Mouse (Mus musculus) liver, embryonic 11.5 days (tissue): ENCODE measurements around the gene Ift81. TPM values are rescaled to one million over a fixed set of nuclear protein-coding genes. Genes with fewer than 3 reads are reported as not detected.

Experiments
- ATAC-seq: fragments of 200-750 bp; cut with Nextera tagmentation; replicated peaks from 2 replicates; pipeline ENCODE4 v1.8.0; 2017; ENCODE audit warnings: moderate number of reproducible peaks, mild to moderate bottlenecking, moderate TSS enrichment, moderate library complexity; ENCODE audit not compliant: low FRiP score
- DNase-seq: peaks from one replicate; pipeline ENCODE4 v3.0.0-alpha.2; 2017; ENCODE audit warnings: low spot score
- H3K27ac ChIP-seq: fragments of 300-500 bp; sonication (generic); 2 replicates; pipeline ENCODE4 v1.5.1; 2014; ENCODE audit warnings: mild to moderate bottlenecking, low read depth, low read length, control low read depth
- H3K27me3 ChIP-seq: fragments of 300-500 bp; sonication (generic); replicated peaks from 2 replicates; pipeline ENCODE4 v1.6.1; 2014; ENCODE audit warnings: low read length, mixed read lengths; ENCODE audit not compliant: control insufficient read depth, insufficient read depth
- H3K36me3 ChIP-seq: fragments of 300-500 bp; sonication (generic); 2 replicates; pipeline ENCODE4 v1.6.1; 2014; ENCODE audit warnings: mild to moderate bottlenecking, low read length, moderate library complexity, mixed read lengths; ENCODE audit not compliant: control insufficient read depth, insufficient read depth
- H3K4me1 ChIP-seq: fragments of 300-500 bp; sonication (generic); replicated peaks from 2 replicates; pipeline ENCODE4 v1.6.1; 2014; ENCODE audit warnings: low read length, mixed read lengths; ENCODE audit not compliant: control insufficient read depth, insufficient read depth
- H3K4me2 ChIP-seq: fragments of 300-500 bp; sonication (generic); 2 replicates; pipeline ENCODE4 v1.6.1; 2014; ENCODE audit warnings: mild to moderate bottlenecking, control low read depth, moderate library complexity
- H3K4me3 ChIP-seq: fragments of 300-500 bp; sonication (generic); 2 replicates; pipeline ENCODE4 v1.5.1; 2014; ENCODE audit warnings: low read depth, low read length, control low read depth
- H3K9ac ChIP-seq: fragments of 300-500 bp; sonication (generic); 2 replicates; pipeline ENCODE4 v1.6.1; 2014; ENCODE audit warnings: low read depth, low read length, control low read depth
- H3K9me3 ChIP-seq: fragments of 300-500 bp; sonication (generic); 2 replicates; pipeline ENCODE4 v1.6.1; 2016; ENCODE audit warnings: low read length, inconsistent platforms, mixed read lengths; ENCODE audit not compliant: control insufficient read depth
- WGBS: fragments of 180-500 bp; shearing (Covaris S2); extraction: QIAGEN DNeasy Blood & Tissue Kit; methylation state at CpG from one replicate; pipeline ENCODE4 v1.1.7; 2014; 5-methylcytosine and 5-hydroxymethylcytosine counted together
- polyA plus RNA-seq: library from polyadenylated mRNA; unstranded; fragments of >200 nt; fragmentation: Nextera tagmentation; extraction: Ambion mirVana; gene quantifications from 2 replicates; pipeline ENCODE4 v1.2.1, GENCODE M21; 2014

The Ift81 gene
- polyA plus RNA-seq, result 8.9 and 10.9 TPM in 2 replicates

GRCm38 (mm10) chr5:122613908-122614732 lies at the start of gene Ift81:
TSS of gene Ift81 (minus strand) at chr5:122614518.
- Histone ChIP-seq H3K9ac (peak within 1 kb of the TSS; percentile 78), H3K27me3 (peaks cover 2% of the 10 kb centered on the region), H3K4me1 (0 out of 2 replicates have a peak, but pooled peaks cover 6% of the 10 kb centered on the region), H3K4me3 (peak within 1 kb of the TSS; percentile 80), H3K4me2 (peak within 1 kb of the TSS; percentile 98), H3K9me3 (no peaks in the 10 kb centered on the region), H3K27ac (no peak within 1 kb of the TSS), H3K36me3 (no peaks in the 10 kb centered on the region)
- DNase-seq, result peak; percentile 95
- peak; percentile 92 for ATAC-seq
- WGBS, result 4% methylated on average over 67 of the region's 67 CpGs

- DNase-seq, result no peak
- H3K27ac ChIP-seq, result no peak overlapping the region
- 89% methylated on average over 6 of the region's 6 CpGs for WGBS
Measured at GRCm38 (mm10) chr5:122662501-122662900, 48.2 kb upstream of the Ift81 start.

GRCm38 (mm10) chr5:122656808-122657207 lies 42.5 kb upstream of the Ift81 start:
- WGBS, result 81% methylated on average over 12 of the region's 12 CpGs
- Histone ChIP-seq H3K36me3 (no peaks in the 10 kb centered on the region), H3K27ac (no peak overlapping the region), H3K9me3 (no peaks in the 10 kb centered on the region), H3K27me3 (no peaks in the 10 kb centered on the region), H3K4me1 (peaks cover 25% of the 10 kb centered on the region), H3K4me3 (no peak overlapping the region), H3K9ac (no peak overlapping the region), H3K4me2 (no peak overlapping the region)
- ATAC-seq (no peak), DNase-seq (no peak)

More at GRCm38 (mm10) chr5:122662501-122662900, 48.2 kb upstream of the Ift81 start:
- ATAC-seq, result no peak
- H3K27me3 ChIP-seq, result no peaks in the 10 kb centered on the region
- no peak overlapping the region for H3K4me3 ChIP-seq
- H3K36me3 ChIP-seq, result no peaks in the 10 kb centered on the region
- 0 out of 2 replicates have a peak, but pooled peaks cover 2% of the 10 kb centered on the region for H3K4me1 ChIP-seq
- no peaks in the 10 kb centered on the region for H3K9me3 ChIP-seq
- H3K9ac ChIP-seq, result no peak overlapping the region
- H3K4me2 ChIP-seq, result no peak overlapping the region

- Histone ChIP-seq H3K4me1 (peaks cover 33% of the 10 kb centered on the region), H3K27me3 (no peaks in the 10 kb centered on the region), H3K4me3 (no peak overlapping the region), H3K36me3 (no peaks in the 10 kb centered on the region), H3K9ac (no peak overlapping the region), H3K9me3 (no peaks in the 10 kb centered on the region), H3K4me2 (no peak overlapping the region), H3K27ac (no peak overlapping the region)
- 64% methylated on average over 5 of the region's 5 CpGs for WGBS
- no peak for ATAC-seq
- DNase-seq, result no peak
Measured at GRCm38 (mm10) chr5:122654268-122654573, 39.9 kb upstream of the Ift81 start.

GRCm38 (mm10) chr5:122653446-122654267 lies 39.3 kb upstream of the Ift81 start:
- no peak overlapping the region for H3K9ac ChIP-seq
- no peaks in the 10 kb centered on the region for H3K27me3 ChIP-seq
- no peak overlapping the region for H3K4me3 ChIP-seq
- peak overlapping the region; percentile 10; the same call in 1 of the 2 replicates for H3K4me2 ChIP-seq
- no peaks in the 10 kb centered on the region for H3K36me3 ChIP-seq
- H3K9me3 ChIP-seq, result no peaks in the 10 kb centered on the region
- 57% methylated on average over 15 of the region's 15 CpGs for WGBS
- H3K4me1 ChIP-seq, result peaks cover 33% of the 10 kb centered on the region
- ATAC-seq (no peak), DNase-seq (no peak)
- H3K27ac ChIP-seq, result peak overlapping the region; percentile 43

- Histone ChIP-seq H3K4me2 (peak overlapping the region; percentile 33; the same call in 1 of the 2 replicates), H3K9me3 (no peaks in the 10 kb centered on the region), H3K27ac (no peak overlapping the region), H3K4me1 (peaks cover 33% of the 10 kb centered on the region), H3K36me3 (no peaks in the 10 kb centered on the region), H3K4me3 (no peak overlapping the region), H3K9ac (no peak overlapping the region), H3K27me3 (no peaks in the 10 kb centered on the region)
- ATAC-seq, result no peak
- DNase-seq, result no peak
- WGBS, result 64% methylated on average over 10 of the region's 10 CpGs
Measured at GRCm38 (mm10) chr5:122653112-122653445, 38.8 kb upstream of the Ift81 start.

GRCm38 (mm10) chr5:122652506-122652905 lies 38.2 kb upstream of the Ift81 start:
- Histone ChIP-seq H3K27ac (0 out of 2 replicates have a peak overlapping the region, but pooled peaks have one; percentile 26), H3K4me3 (no peak overlapping the region), H3K4me1 (peaks cover 33% of the 10 kb centered on the region), H3K4me2 (peak overlapping the region; percentile 33), H3K27me3 (no peaks in the 10 kb centered on the region), H3K9me3 (no peaks in the 10 kb centered on the region), H3K9ac (no peak overlapping the region), H3K36me3 (no peaks in the 10 kb centered on the region)
- DNase-seq (peak; percentile 54), ATAC-seq (peak; percentile 93)
- 28% methylated on average over 7 of the region's 7 CpGs for WGBS

- Histone ChIP-seq H3K4me1 (peaks cover 29% of the 10 kb centered on the region), H3K27me3 (no peaks in the 10 kb centered on the region), H3K9me3 (no peaks in the 10 kb centered on the region), H3K27ac (no peak overlapping the region), H3K4me3 (no peak overlapping the region), H3K9ac (no peak overlapping the region), H3K4me2 (no peak overlapping the region), H3K36me3 (no peaks in the 10 kb centered on the region)
- DNase-seq, result no peak
- 69% methylated on average over 8 of the region's 8 CpGs for WGBS
- no peak for ATAC-seq
Measured at GRCm38 (mm10) chr5:122650100-122650499, 35.8 kb upstream of the Ift81 start.
